Mouse (Mus musculus) lung, postnatal 0 days (tissue): ENCODE data around the gene Kbtbd13. TPM values are rescaled to one million over a fixed set of nuclear protein-coding genes. Genes with fewer than 3 reads are reported as not detected.

Experiments used
- ATAC-seq: fragments of 200-750 bp; cut with Nextera tagmentation; 2 replicates; pipeline ENCODE4 v1.8.0; 2017; ENCODE audit warnings: moderate library complexity
- DNase-seq: peaks from one replicate; pipeline ENCODE4 v3.0.0-alpha.2; 2016; ENCODE audit warnings: low spot score
- H3K27ac ChIP-seq: fragments of 300-500 bp; sonication (generic); 2 replicates; pipeline ENCODE4 v1.5.1; 2014; ENCODE audit warnings: antibody characterized with exemption, mild to moderate bottlenecking, low read length, mixed read lengths
- H3K27me3 ChIP-seq: fragments of 300-500 bp; sonication (generic); replicated peaks from 2 replicates; pipeline ENCODE4 v1.6.1; 2014; ENCODE audit warnings: low read length, mixed read lengths; ENCODE audit not compliant: insufficient read depth
- H3K36me3 ChIP-seq: fragments of 300-500 bp; sonication (generic); 2 replicates; pipeline ENCODE4 v1.6.1; 2014; ENCODE audit warnings: low read length, mixed read lengths; ENCODE audit not compliant: insufficient read depth
- H3K4me1 ChIP-seq: fragments of 300-500 bp; sonication (generic); 2 replicates; pipeline ENCODE4 v1.6.1; 2014; ENCODE audit warnings: antibody characterized with exemption, low read depth, low read length, mixed read lengths; ENCODE audit not compliant: insufficient read depth
- H3K4me2 ChIP-seq: fragments of 300-500 bp; sonication (generic); replicated peaks from 2 replicates; pipeline ENCODE4 v1.6.1; 2014; ENCODE audit warnings: low read depth, mild to moderate bottlenecking, low read length, moderate library complexity, mixed read lengths
- H3K4me3 ChIP-seq: fragments of 300-500 bp; sonication (generic); 2 replicates; pipeline ENCODE4 v1.5.1; 2014; ENCODE audit warnings: low read depth, low read length
- H3K9ac ChIP-seq: fragments of 300-500 bp; sonication (generic); replicated peaks from 2 replicates; pipeline ENCODE4 v1.6.1; 2014; ENCODE audit warnings: low read depth, mild to moderate bottlenecking
- H3K9me3 ChIP-seq: fragments of 300-500 bp; sonication (generic); 2 replicates; pipeline ENCODE4 v1.6.1; 2016; ENCODE audit warnings: low read length, mixed read lengths
- CTCF ChIP-seq: IDR thresholded peaks from 2 replicates; pipeline ENCODE4 v1.5.1; 2016; ENCODE audit warnings: antibody characterized with exemption, mild to moderate bottlenecking
- EP300 ChIP-seq: IDR thresholded peaks from 2 replicates; pipeline ENCODE4 v1.6.1; 2016; ENCODE audit warnings: antibody characterized with exemption, mild to moderate bottlenecking, control low read depth
- WGBS: fragments of 180-500 bp; shearing (Covaris S2); extraction: QIAGEN DNeasy Blood & Tissue Kit; methylation state at CpG from one replicate; pipeline ENCODE4 v1.1.7; 2014; 5-methylcytosine and 5-hydroxymethylcytosine counted together
- polyA plus RNA-seq: library from polyadenylated mRNA; unstranded; fragments of >200 nt; fragmentation: Nextera tagmentation; extraction: Ambion mirVana; gene quantifications from 2 replicates; pipeline ENCODE4 v1.2.1, GENCODE M21; 2015

Gene Kbtbd13
- polyA plus RNA-seq, 1 experiment from 2014 or later = 2.9 TPM

DNA sequence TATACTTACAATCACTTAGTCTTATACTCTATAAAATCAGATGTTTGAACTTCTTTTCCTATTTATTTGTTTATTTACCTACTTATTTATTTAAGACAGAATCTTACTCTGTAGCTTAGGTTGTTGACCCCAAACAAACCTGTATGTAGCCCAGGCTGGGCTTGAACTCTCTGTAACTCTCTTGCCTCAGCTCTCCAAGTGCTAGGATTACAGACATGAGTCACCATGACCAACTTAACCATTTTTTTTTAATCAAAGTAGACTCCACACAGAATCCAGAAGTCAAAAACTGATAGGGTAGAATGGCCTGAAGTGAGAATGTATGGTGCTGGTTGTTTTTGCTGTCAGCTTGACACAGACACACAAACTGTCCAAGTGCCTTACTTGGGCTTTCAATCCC, 38.9 kb upstream of the Kbtbd13 start:
- no peak for TF ChIP-seq CTCF
- no peak for TF ChIP-seq EP300
- ATAC-seq = no peak
- no peak overlapping the region for H3K27ac ChIP-seq

DNA sequence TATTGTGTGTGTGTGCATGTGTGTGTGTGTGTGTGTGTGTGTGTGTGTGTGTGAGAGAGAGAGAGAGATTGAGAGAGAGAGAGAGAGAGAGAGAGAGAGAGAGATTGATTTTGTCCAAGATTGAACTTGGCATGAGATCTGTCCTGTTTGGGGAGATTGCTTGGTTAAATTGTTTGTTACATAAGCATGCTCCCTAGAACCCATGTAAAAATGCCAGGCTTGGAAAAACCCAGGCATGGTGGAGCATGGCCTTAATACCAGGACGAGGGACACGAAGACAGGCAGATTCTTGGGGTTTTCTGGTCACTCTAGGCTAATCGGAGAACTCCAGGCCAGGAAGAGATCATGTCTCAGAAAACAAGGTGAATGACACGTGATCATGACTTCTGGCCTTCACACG, 36.6 kb upstream of the Kbtbd13 start:
- DNase-seq (no peak), ATAC-seq (no peak)
- Histone ChIP-seq H3K4me2 (no peak overlapping the region), H3K27me3 (no peaks in the 10 kb centered on the region), H3K27ac (no peak overlapping the region), H3K9me3 (no peaks in the 10 kb centered on the region), H3K9ac (no peak overlapping the region), H3K4me3 (no peak overlapping the region), H3K4me1 (no peaks in the 10 kb centered on the region), H3K36me3 (no peaks in the 10 kb centered on the region)
- TF ChIP-seq CTCF (no peak), EP300 (no peak)
- WGBS = 84% methylated on average over 5 of the region's 5 CpGs

More for the DNA sequence above, 38.9 kb upstream of the Kbtbd13 start:
- no peak for DNase-seq
- no peak overlapping the region for H3K4me2 ChIP-seq
- no peaks in the 10 kb centered on the region for H3K27me3 ChIP-seq
- no peak overlapping the region for H3K4me3 ChIP-seq
- H3K36me3 ChIP-seq = no peaks in the 10 kb centered on the region
- no peak overlapping the region for H3K9ac ChIP-seq
- H3K9me3 ChIP-seq = no peaks in the 10 kb centered on the region
- H3K4me1 ChIP-seq = no peaks in the 10 kb centered on the region

DNA sequence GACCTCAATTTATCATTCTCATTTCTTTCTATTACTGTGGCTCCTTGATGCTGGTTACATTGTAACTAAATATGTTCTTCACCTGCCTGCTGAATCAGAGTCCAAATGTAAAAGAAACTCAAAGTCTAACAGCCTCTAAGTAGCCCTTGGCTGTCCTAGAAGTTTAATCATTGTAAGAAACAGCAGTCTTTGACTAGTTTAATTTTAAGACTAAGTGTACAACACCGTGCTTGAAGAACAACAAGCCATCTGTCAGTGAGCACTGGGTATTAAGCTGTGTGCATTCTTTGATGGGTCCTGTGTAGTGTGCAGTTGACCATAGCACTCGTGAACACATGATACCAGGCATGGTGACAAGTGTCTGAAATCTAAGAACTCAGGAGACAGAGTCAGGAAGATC, 36.1 kb upstream of the Kbtbd13 start:
- no peak for ATAC-seq
- Histone ChIP-seq H3K36me3 (no peaks in the 10 kb centered on the region), H3K9me3 (no peaks in the 10 kb centered on the region), H3K4me2 (no peak overlapping the region), H3K27ac (no peak overlapping the region), H3K9ac (no peak overlapping the region), H3K27me3 (no peaks in the 10 kb centered on the region), H3K4me1 (no peaks in the 10 kb centered on the region), H3K4me3 (no peak overlapping the region)
- 65% methylated on average over 2 of the region's 2 CpGs for WGBS
- DNase-seq = no peak
- no peak for TF ChIP-seq EP300
- no peak for TF ChIP-seq CTCF

DNA sequence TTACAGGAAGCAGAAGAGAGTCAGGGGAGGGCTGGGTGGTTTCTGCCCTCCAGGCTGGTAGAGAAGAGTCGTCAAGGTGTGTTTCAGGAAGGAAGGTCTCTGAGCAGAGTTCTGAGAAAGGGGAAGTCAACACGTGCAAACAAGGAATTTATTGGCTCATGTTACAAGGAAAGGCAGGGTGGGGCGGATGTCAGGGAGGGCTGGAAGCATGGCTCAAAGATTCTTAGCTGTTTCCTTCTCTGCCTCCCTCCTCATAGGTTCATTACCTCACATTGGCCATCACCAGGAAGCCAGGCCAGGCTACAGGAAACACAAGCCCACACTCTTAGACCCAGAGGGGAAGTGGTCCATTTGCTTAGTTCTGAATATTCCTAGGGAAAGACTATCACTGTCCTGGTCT, 32.9 kb upstream of the Kbtbd13 start:
- 26% methylated on average over 3 of the region's 3 CpGs for WGBS
- H3K4me1 ChIP-seq = no peaks in the 10 kb centered on the region
- H3K36me3 ChIP-seq = no peaks in the 10 kb centered on the region
- no peak overlapping the region for H3K9ac ChIP-seq
- DNase-seq (no peak), ATAC-seq (no peak; the same call in 1 of the 2 replicates)
- H3K9me3 ChIP-seq = no peaks in the 10 kb centered on the region
- H3K27ac ChIP-seq = no peak overlapping the region
- no peak for TF ChIP-seq CTCF
- no peak for TF ChIP-seq EP300
- H3K27me3 ChIP-seq = no peaks in the 10 kb centered on the region
- H3K4me2 ChIP-seq = no peak overlapping the region
- H3K4me3 ChIP-seq = no peak overlapping the region

DNA sequence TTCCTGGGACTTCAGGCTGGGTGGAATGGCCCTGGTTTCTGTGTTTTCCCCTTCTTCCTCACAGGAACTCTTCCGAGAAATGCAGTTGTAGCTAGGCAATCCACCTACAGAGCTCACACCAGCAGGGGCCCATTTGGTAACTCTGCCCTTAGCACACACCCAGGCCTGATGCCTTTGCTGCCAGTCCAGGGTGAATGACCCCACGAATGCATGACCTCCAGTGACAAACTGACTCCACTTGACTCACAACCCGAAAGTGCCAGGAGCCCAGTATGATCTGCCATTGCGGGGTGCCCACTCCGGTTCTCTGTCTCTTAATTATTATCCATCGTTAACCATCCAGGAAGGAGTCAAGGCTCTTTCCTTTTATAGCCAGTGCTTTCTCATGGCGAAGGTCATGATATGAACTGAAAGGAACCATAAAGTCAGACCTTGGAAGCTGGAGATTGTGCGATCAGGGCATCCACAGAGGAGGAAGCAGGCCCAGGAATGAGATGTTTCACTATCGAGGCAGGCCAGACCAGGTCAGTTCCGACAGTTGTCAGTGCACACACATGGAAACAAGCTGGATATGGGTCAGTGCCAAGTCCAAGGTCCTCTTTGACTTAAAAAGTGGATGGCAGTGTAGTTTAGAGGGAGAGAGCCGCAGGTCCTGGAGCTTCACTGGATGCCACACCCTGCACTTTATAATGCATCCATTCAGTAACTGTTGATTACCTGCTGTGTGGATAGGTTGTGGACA, 31.5 kb upstream of the Kbtbd13 start, which contains the start of gene Slc51b:
TSS of gene Slc51b (minus strand) at position 196 of the 742 bp plus-strand sequence.
- DNase-seq (no peak), ATAC-seq (no peak)
- Histone ChIP-seq H3K27me3 (no peaks in the 10 kb centered on the region), H3K4me2 (no peak within 1 kb of the TSS), H3K4me1 (no peaks in the 10 kb centered on the region), H3K9ac (no peak within 1 kb of the TSS), H3K9me3 (no peaks in the 10 kb centered on the region), H3K36me3 (no peaks in the 10 kb centered on the region), H3K4me3 (no peak within 1 kb of the TSS), H3K27ac (no peak within 1 kb of the TSS)
- WGBS = 79% methylated on average over 11 of the region's 11 CpGs
- TF ChIP-seq EP300 = no peak
- no peak for TF ChIP-seq CTCF

DNA sequence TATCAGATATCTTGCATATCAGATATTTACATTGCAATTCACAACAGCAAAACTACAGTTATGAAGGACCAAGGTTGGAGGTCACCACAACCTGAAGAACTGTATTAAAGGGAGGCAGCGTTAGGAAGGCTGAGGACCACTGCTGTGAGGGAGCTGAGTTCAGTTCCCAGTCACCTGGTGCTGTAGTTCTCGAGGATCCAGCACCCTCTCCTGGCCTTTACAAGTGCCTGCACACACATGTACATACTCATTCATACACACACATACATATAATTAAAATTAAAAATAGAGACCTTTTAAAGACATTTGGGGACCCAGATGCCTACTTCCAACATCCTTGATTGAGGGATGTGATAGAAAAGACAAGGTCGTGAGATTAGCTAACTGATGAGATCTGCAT, 28.2 kb upstream of the Kbtbd13 start:
- Histone ChIP-seq H3K9ac (no peak overlapping the region), H3K4me2 (no peak overlapping the region), H3K4me3 (no peak overlapping the region), H3K27me3 (no peaks in the 10 kb centered on the region), H3K36me3 (no peaks in the 10 kb centered on the region), H3K27ac (no peak overlapping the region), H3K9me3 (no peaks in the 10 kb centered on the region), H3K4me1 (no peaks in the 10 kb centered on the region)
- peak; percentile 45 for TF ChIP-seq CTCF
- TF ChIP-seq EP300 = no peak
- 57% methylated on average over 3 of the region's 3 CpGs for WGBS
- ATAC-seq (no peak), DNase-seq (no peak)

DNA sequence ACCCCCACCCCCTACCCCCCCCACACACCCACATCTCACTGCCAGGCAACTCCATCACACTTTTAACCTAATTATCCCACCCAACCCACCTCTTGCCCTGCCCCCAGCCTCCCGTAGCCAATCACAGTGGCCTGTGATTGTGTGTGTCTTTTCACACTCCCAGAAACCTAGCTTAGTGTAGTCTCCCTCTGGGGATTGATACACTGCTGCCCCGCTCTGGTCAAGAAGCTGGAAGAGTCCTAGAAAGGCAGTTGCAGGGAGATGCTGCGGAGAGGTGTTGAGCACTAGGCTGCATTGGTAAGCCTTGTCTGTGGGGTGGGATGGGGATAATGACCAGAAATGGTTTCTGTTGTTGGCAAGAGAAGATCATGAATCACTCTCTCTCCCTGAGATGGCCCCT, 26.3 kb upstream of the Kbtbd13 start:
- Histone ChIP-seq H3K27ac (no peak overlapping the region), H3K9ac (no peak overlapping the region), H3K4me3 (no peak overlapping the region), H3K27me3 (no peaks in the 10 kb centered on the region), H3K4me1 (no peaks in the 10 kb centered on the region), H3K9me3 (no peaks in the 10 kb centered on the region), H3K36me3 (no peaks in the 10 kb centered on the region), H3K4me2 (no peak overlapping the region)
- DNase-seq (peak; percentile 27), ATAC-seq (peak; percentile 44; the same call in 1 of the 2 replicates)
- 37% methylated on average over 3 of the region's 3 CpGs for WGBS
- TF ChIP-seq CTCF (peak; percentile 58), EP300 (no peak)
